Mouse (Mus musculus) midbrain, embryonic 13.5 days (tissue): ENCODE data around the gene 1700001C19Rik. TPM values are rescaled to one million over a fixed set of nuclear protein-coding genes. Genes with fewer than 3 reads are reported as not detected.

Experiments
- ATAC-seq: fragments of 200-750 bp; cut with Nextera tagmentation; 2 replicates; pipeline ENCODE4 v1.8.0; 2017; ENCODE audit warnings: mild to moderate bottlenecking, moderate TSS enrichment, moderate library complexity
- H3K27ac ChIP-seq: fragments of 300-500 bp; sonication (generic); 2 replicates; pipeline ENCODE4 v1.5.1; 2015; ENCODE audit warnings: inconsistent platforms, mild to moderate bottlenecking, moderate library complexity
- H3K27me3 ChIP-seq: fragments of 300-500 bp; sonication (generic); 2 replicates; pipeline ENCODE4 v1.6.1; 2015; ENCODE audit warnings: mild to moderate bottlenecking, inconsistent platforms
- H3K36me3 ChIP-seq: fragments of 300-500 bp; sonication (generic); 2 replicates; pipeline ENCODE4 v1.6.1; 2015; ENCODE audit warnings: mild to moderate bottlenecking, inconsistent platforms
- H3K4me1 ChIP-seq: fragments of 300-500 bp; sonication (generic); replicated peaks from 2 replicates; pipeline ENCODE4 v1.6.1; 2015; ENCODE audit warnings: inconsistent platforms
- H3K4me2 ChIP-seq: fragments of 300-500 bp; sonication (generic); replicated peaks from 2 replicates; pipeline ENCODE4 v1.6.1; 2015; ENCODE audit warnings: moderate library complexity, mild to moderate bottlenecking, inconsistent platforms
- H3K4me3 ChIP-seq: fragments of 300-500 bp; sonication (generic); replicated peaks from 2 replicates; pipeline ENCODE4 v1.5.1; 2015; ENCODE audit warnings: mild to moderate bottlenecking, inconsistent platforms
- H3K9ac ChIP-seq: fragments of 300-500 bp; sonication (generic); replicated peaks from 2 replicates; pipeline ENCODE4 v1.6.1; 2015; ENCODE audit warnings: mild to moderate bottlenecking, inconsistent platforms
- H3K9me3 ChIP-seq: fragments of 300-500 bp; sonication (generic); 2 replicates; pipeline ENCODE4 v1.6.1; 2016; ENCODE audit warnings: mild to moderate bottlenecking, inconsistent platforms
- WGBS: fragments of 180-500 bp; shearing (Covaris S2); methylation state at CpG from one replicate; pipeline ENCODE4 v1.1.7; 2015; 5-methylcytosine and 5-hydroxymethylcytosine counted together
- polyA plus RNA-seq: library from polyadenylated mRNA; unstranded; fragments of >200 nt; fragmentation: Nextera tagmentation; extraction: Ambion mirVana; gene quantifications from 2 replicates; pipeline ENCODE4 v1.2.1, GENCODE M21; 2015

1700001C19Rik gene
- polyA plus RNA-seq = 0.62 and 0.70 TPM in 2 replicates

GRCm38 (mm10) chr17:47436907-47437547 is at the start of gene 1700001C19Rik:
1700001C19Rik (minus strand) TSS chr17:47437376.
- Histone ChIP-seq H3K9ac (peak within 1 kb of the TSS; percentile 55), H3K9me3 (no peaks in the 10 kb centered on the region), H3K4me1 (peaks cover 21% of the 10 kb centered on the region), H3K27ac (no peak within 1 kb of the TSS), H3K4me2 (peak within 1 kb of the TSS; percentile 65), H3K27me3 (peaks cover 48% of the 10 kb centered on the region), H3K4me3 (peak within 1 kb of the TSS; percentile 39), H3K36me3 (no peaks in the 10 kb centered on the region)
- no peak for ATAC-seq
- 3% methylated on average over 25 of the region's 25 CpGs for WGBS

GRCm38 (mm10) chr17:47485791-47486190 is 48.6 kb upstream of the 1700001C19Rik start:
- ATAC-seq = no peak
- no peak overlapping the region for H3K27ac ChIP-seq
- H3K4me1 ChIP-seq = peaks cover 14% of the 10 kb centered on the region
- no peaks in the 10 kb centered on the region for H3K27me3 ChIP-seq
- H3K4me2 ChIP-seq = no peak overlapping the region
- no peaks in the 10 kb centered on the region for H3K9me3 ChIP-seq
- 77% methylated on average over 3 of the region's 3 CpGs for WGBS
- H3K4me3 ChIP-seq = no peak overlapping the region
- H3K36me3 ChIP-seq = peaks cover 26% of the 10 kb centered on the region
- no peak overlapping the region for H3K9ac ChIP-seq

GRCm38 (mm10) chr17:47484993-47485392 is 47.8 kb upstream of the 1700001C19Rik start:
- Histone ChIP-seq H3K4me2 (no peak overlapping the region), H3K27ac (no peak overlapping the region), H3K36me3 (peaks cover 18% of the 10 kb centered on the region), H3K4me3 (no peak overlapping the region), H3K9ac (no peak overlapping the region), H3K9me3 (no peaks in the 10 kb centered on the region), H3K27me3 (no peaks in the 10 kb centered on the region), H3K4me1 (peaks cover 14% of the 10 kb centered on the region)
- 11% methylated on average over 3 of the region's 3 CpGs for WGBS
- no peak for ATAC-seq

GRCm38 (mm10) chr17:47484241-47484921 is 47.2 kb upstream of the 1700001C19Rik start:
- Histone ChIP-seq H3K4me2 (no peak overlapping the region), H3K27ac (no peak overlapping the region), H3K9me3 (no peaks in the 10 kb centered on the region), H3K9ac (no peak overlapping the region), H3K27me3 (no peaks in the 10 kb centered on the region), H3K36me3 (peaks cover 12% of the 10 kb centered on the region), H3K4me3 (no peak overlapping the region), H3K4me1 (peaks cover 14% of the 10 kb centered on the region)
- ATAC-seq = peak; percentile 41; the same call in 1 of the 2 replicates
- 21% methylated on average over 1 of the region's 1 CpGs for WGBS

GRCm38 (mm10) chr17:47482401-47482800 is 45.2 kb upstream of the 1700001C19Rik start:
- no peak overlapping the region for H3K27ac ChIP-seq
- no peaks in the 10 kb centered on the region for H3K9me3 ChIP-seq
- H3K4me3 ChIP-seq = no peak overlapping the region
- H3K4me1 ChIP-seq = peaks cover 14% of the 10 kb centered on the region
- no peaks in the 10 kb centered on the region for H3K27me3 ChIP-seq
- 39% methylated on average over 2 of the region's 2 CpGs for WGBS
- no peak overlapping the region for H3K9ac ChIP-seq
- H3K36me3 ChIP-seq = no peaks in the 10 kb centered on the region
- H3K4me2 ChIP-seq = no peak overlapping the region
- ATAC-seq = no peak

GRCm38 (mm10) chr17:47479887-47480286 is 42.7 kb upstream of the 1700001C19Rik start:
- Histone ChIP-seq H3K27me3 (no peaks in the 10 kb centered on the region), H3K9ac (no peak overlapping the region), H3K27ac (no peak overlapping the region), H3K4me2 (no peak overlapping the region), H3K36me3 (no peaks in the 10 kb centered on the region), H3K9me3 (no peaks in the 10 kb centered on the region), H3K4me1 (peaks cover 4% of the 10 kb centered on the region; the same call in 1 of the 2 replicates), H3K4me3 (no peak overlapping the region)
- no peak for ATAC-seq
- WGBS = 81% methylated on average over 3 of the region's 3 CpGs

- WGBS = 66% methylated on average over 3 of the region's 3 CpGs
- H3K9ac ChIP-seq = no peak overlapping the region
- no peak overlapping the region for H3K27ac ChIP-seq
- H3K4me2 ChIP-seq = no peak overlapping the region
- H3K4me1 ChIP-seq = 0 out of 2 replicates have a peak, but pooled peaks cover under 1% of the 10 kb centered on the region
- no peak for ATAC-seq
- no peak overlapping the region for H3K4me3 ChIP-seq
- no peaks in the 10 kb centered on the region for H3K36me3 ChIP-seq
- H3K9me3 ChIP-seq = no peaks in the 10 kb centered on the region
- H3K27me3 ChIP-seq = no peaks in the 10 kb centered on the region; the same call in 1 of the 2 replicates
Observed at GRCm38 (mm10) chr17:47475714-47476113, 38.5 kb upstream of the 1700001C19Rik start.

- Histone ChIP-seq H3K4me2 (no peak overlapping the region), H3K27me3 (peaks cover under 1% of the 10 kb centered on the region; the same call in 1 of the 2 replicates), H3K4me3 (no peak overlapping the region), H3K9me3 (no peaks in the 10 kb centered on the region), H3K36me3 (no peaks in the 10 kb centered on the region), H3K27ac (no peak overlapping the region), H3K4me1 (0 out of 2 replicates have a peak, but pooled peaks cover 3% of the 10 kb centered on the region), H3K9ac (no peak overlapping the region)
- 87% methylated on average over 4 of the region's 4 CpGs for WGBS
- no peak for ATAC-seq
Observed at GRCm38 (mm10) chr17:47475181-47475580, 38.0 kb upstream of the 1700001C19Rik start.

GRCm38 (mm10) chr17:47474250-47474649 is 37.1 kb upstream of the 1700001C19Rik start:
- H3K27me3 ChIP-seq = peaks cover 8% of the 10 kb centered on the region
- WGBS = 80% methylated on average over 4 of the region's 4 CpGs
- ATAC-seq = no peak
- 0 out of 2 replicates have a peak, but pooled peaks cover 3% of the 10 kb centered on the region for H3K4me1 ChIP-seq
- H3K36me3 ChIP-seq = no peaks in the 10 kb centered on the region
- H3K4me3 ChIP-seq = no peak overlapping the region
- H3K27ac ChIP-seq = no peak overlapping the region
- H3K9ac ChIP-seq = no peak overlapping the region
- no peaks in the 10 kb centered on the region for H3K9me3 ChIP-seq
- H3K4me2 ChIP-seq = no peak overlapping the region

GRCm38 (mm10) chr17:47473434-47473974 is 36.3 kb upstream of the 1700001C19Rik start:
- Histone ChIP-seq H3K27ac (no peak overlapping the region), H3K27me3 (peaks cover 16% of the 10 kb centered on the region), H3K9me3 (no peaks in the 10 kb centered on the region), H3K4me3 (no peak overlapping the region), H3K4me2 (no peak overlapping the region), H3K9ac (no peak overlapping the region), H3K36me3 (no peaks in the 10 kb centered on the region), H3K4me1 (0 out of 2 replicates have a peak, but pooled peaks cover 3% of the 10 kb centered on the region)
- WGBS = 19% methylated on average over 8 of the region's 8 CpGs
- ATAC-seq = no peak

GRCm38 (mm10) chr17:47472435-47473350 is 35.5 kb upstream of the 1700001C19Rik start:
- H3K9me3 ChIP-seq = no peaks in the 10 kb centered on the region
- H3K27ac ChIP-seq = no peak overlapping the region
- no peak overlapping the region for H3K9ac ChIP-seq
- peaks cover 7% of the 10 kb centered on the region; the same call in 1 of the 2 replicates for H3K4me1 ChIP-seq
- no peak for ATAC-seq
- H3K4me2 ChIP-seq = no peak overlapping the region
- H3K27me3 ChIP-seq = peaks cover 24% of the 10 kb centered on the region
- 62% methylated on average over 15 of the region's 15 CpGs for WGBS
- no peaks in the 10 kb centered on the region for H3K36me3 ChIP-seq
- no peak overlapping the region for H3K4me3 ChIP-seq
